Mouse (Mus musculus) midbrain, embryonic 15.5 days (tissue): Measurements from ENCODE around the gene A930009A15Rik. TPM values are rescaled to one million over a fixed set of nuclear protein-coding genes. Genes with fewer than 3 reads are reported as not detected.

Experiments used
- ATAC-seq: fragments of 200-750 bp; cut with Nextera tagmentation; replicated peaks from 2 replicates; pipeline ENCODE4 v1.8.0; 2017; ENCODE audit warnings: moderate TSS enrichment
- H3K27ac ChIP-seq: fragments of 300-500 bp; sonication (generic); 2 replicates; pipeline ENCODE4 v1.5.1; 2015; ENCODE audit warnings: mild to moderate bottlenecking, inconsistent platforms
- H3K27me3 ChIP-seq: fragments of 300-500 bp; sonication (generic); replicated peaks from 2 replicates; pipeline ENCODE4 v1.6.1; 2015; ENCODE audit warnings: inconsistent platforms
- H3K36me3 ChIP-seq: fragments of 300-500 bp; sonication (generic); replicated peaks from 2 replicates; pipeline ENCODE4 v1.6.1; 2015; ENCODE audit warnings: inconsistent platforms
- H3K4me1 ChIP-seq: fragments of 300-500 bp; sonication (generic); 2 replicates; pipeline ENCODE4 v1.6.1; 2015; ENCODE audit warnings: inconsistent platforms
- H3K4me2 ChIP-seq: fragments of 300-500 bp; sonication (generic); 2 replicates; pipeline ENCODE4 v1.6.1; 2015; ENCODE audit warnings: inconsistent platforms, mild to moderate bottlenecking, moderate library complexity
- H3K4me3 ChIP-seq: fragments of 300-500 bp; sonication (generic); 2 replicates; pipeline ENCODE4 v1.5.1; 2015; ENCODE audit warnings: mild to moderate bottlenecking, inconsistent platforms
- H3K9ac ChIP-seq: fragments of 300-500 bp; sonication (generic); 2 replicates; pipeline ENCODE4 v1.6.1; 2015; ENCODE audit warnings: mild to moderate bottlenecking, inconsistent platforms
- H3K9me3 ChIP-seq: fragments of 300-500 bp; sonication (generic); 2 replicates; pipeline ENCODE4 v1.6.1; 2016; ENCODE audit warnings: inconsistent platforms
- WGBS: fragments of 180-500 bp; shearing (Covaris S2); methylation state at CpG from one replicate; pipeline ENCODE4 v1.1.7; 2015; ENCODE audit warnings: mixed read lengths; 5-methylcytosine and 5-hydroxymethylcytosine counted together
- polyA plus RNA-seq: library from polyadenylated mRNA; unstranded; fragments of >200 nt; fragmentation: Nextera tagmentation; extraction: Ambion mirVana; gene quantifications from 2 replicates; pipeline ENCODE4 v1.2.1, GENCODE M21; 2015

Gene A930009A15Rik
- polyA plus RNA-seq: 0.64 and 0.67 TPM in 2 replicates

GRCm38 (mm10) chr10:115569712-115570491, at the start of gene A930009A15Rik:
Gene A930009A15Rik (plus strand): TSS chr10:115569986.
- Histone ChIP-seq H3K4me1 (peaks cover 13% of the 10 kb centered on the region; the same call in 1 of the 2 replicates), H3K9me3 (no peaks in the 10 kb centered on the region), H3K27ac (no peak within 1 kb of the TSS), H3K36me3 (no peaks in the 10 kb centered on the region), H3K4me3 (no peak within 1 kb of the TSS), H3K27me3 (no peaks in the 10 kb centered on the region), H3K4me2 (no peak within 1 kb of the TSS), H3K9ac (no peak within 1 kb of the TSS)
- 43% methylated on average over 15 of the region's 15 CpGs for WGBS
- no peak; the same call in 1 of the 2 replicates for ATAC-seq

GRCm38 (mm10) chr10:115520200-115521080, 49.3 kb upstream of the A930009A15Rik start:
- H3K9ac ChIP-seq: no peak overlapping the region
- no peak overlapping the region for H3K4me3 ChIP-seq
- H3K9me3 ChIP-seq: no peaks in the 10 kb centered on the region
- whole genome bisulfite sequencing: 24% methylated on average over 17 of the region's 17 CpGs
- H3K4me2 ChIP-seq: no peak overlapping the region
- H3K27me3 ChIP-seq: 0 out of 2 replicates have a peak, but pooled peaks cover 3% of the 10 kb centered on the region
- no peaks in the 10 kb centered on the region for H3K36me3 ChIP-seq
- no peaks in the 10 kb centered on the region for H3K4me1 ChIP-seq
- no peak for ATAC-seq
- H3K27ac ChIP-seq: no peak overlapping the region

- 0 out of 2 replicates have a peak, but pooled peaks cover 3% of the 10 kb centered on the region for H3K27me3 ChIP-seq
Measured at GRCm38 (mm10) chr10:115521081-115521451, 48.7 kb upstream of the A930009A15Rik start.

GRCm38 (mm10) chr10:115528892-115529291, 40.9 kb upstream of the A930009A15Rik start:
- Histone ChIP-seq H3K9ac (no peak overlapping the region), H3K4me2 (no peak overlapping the region), H3K27ac (no peak overlapping the region), H3K4me3 (no peak overlapping the region), H3K36me3 (no peaks in the 10 kb centered on the region), H3K4me1 (no peaks in the 10 kb centered on the region), H3K9me3 (no peaks in the 10 kb centered on the region), H3K27me3 (no peaks in the 10 kb centered on the region)
- ATAC-seq: no peak
- 70% methylated on average over 4 of the region's 4 CpGs for WGBS

More at GRCm38 (mm10) chr10:115521081-115521451, 48.7 kb upstream of the A930009A15Rik start:
- Histone ChIP-seq H3K27ac (no peak overlapping the region), H3K4me2 (no peak overlapping the region), H3K4me1 (no peaks in the 10 kb centered on the region), H3K4me3 (no peak overlapping the region), H3K9ac (no peak overlapping the region), H3K9me3 (no peaks in the 10 kb centered on the region), H3K36me3 (no peaks in the 10 kb centered on the region)
- 10% methylated on average over 4 of the region's 4 CpGs for WGBS
- no peak for ATAC-seq

- 87% methylated on average over 12 of the region's 12 CpGs for WGBS
- H3K9ac ChIP-seq: no peak overlapping the region
- no peaks in the 10 kb centered on the region for H3K36me3 ChIP-seq
- ATAC-seq: no peak
- H3K4me2 ChIP-seq: no peak overlapping the region
- no peaks in the 10 kb centered on the region for H3K9me3 ChIP-seq
- H3K4me3 ChIP-seq: no peak overlapping the region
- H3K27ac ChIP-seq: no peak overlapping the region
- H3K27me3 ChIP-seq: no peaks in the 10 kb centered on the region
- H3K4me1 ChIP-seq: no peaks in the 10 kb centered on the region
Measured at GRCm38 (mm10) chr10:115529768-115530167, 40.0 kb upstream of the A930009A15Rik start.

- 77% methylated on average over 2 of the region's 2 CpGs for WGBS
- Histone ChIP-seq H3K4me3 (no peak overlapping the region), H3K4me1 (no peaks in the 10 kb centered on the region), H3K9ac (no peak overlapping the region), H3K4me2 (no peak overlapping the region), H3K9me3 (no peaks in the 10 kb centered on the region), H3K27ac (no peak overlapping the region), H3K36me3 (no peaks in the 10 kb centered on the region), H3K27me3 (no peaks in the 10 kb centered on the region)
- no peak for ATAC-seq
Measured at GRCm38 (mm10) chr10:115530746-115531145, 39.0 kb upstream of the A930009A15Rik start.

GRCm38 (mm10) chr10:115542917-115543316, 26.9 kb upstream of the A930009A15Rik start:
- Histone ChIP-seq H3K4me3 (no peak overlapping the region), H3K4me2 (no peak overlapping the region), H3K9ac (no peak overlapping the region), H3K4me1 (no peaks in the 10 kb centered on the region), H3K36me3 (no peaks in the 10 kb centered on the region), H3K27me3 (no peaks in the 10 kb centered on the region), H3K27ac (no peak overlapping the region), H3K9me3 (no peaks in the 10 kb centered on the region)
- ATAC-seq: no peak
- WGBS: 90% methylated on average over 6 of the region's 6 CpGs

- Histone ChIP-seq H3K27ac (no peak overlapping the region), H3K9ac (no peak overlapping the region), H3K4me3 (no peak overlapping the region), H3K4me1 (no peaks in the 10 kb centered on the region), H3K36me3 (no peaks in the 10 kb centered on the region), H3K27me3 (no peaks in the 10 kb centered on the region), H3K9me3 (no peaks in the 10 kb centered on the region), H3K4me2 (no peak overlapping the region)
- WGBS: 34% methylated on average over 7 of the region's 7 CpGs
- ATAC-seq: no peak
Measured at GRCm38 (mm10) chr10:115550253-115550652, 19.5 kb upstream of the A930009A15Rik start.

GRCm38 (mm10) chr10:115551069-115551468, 18.7 kb upstream of the A930009A15Rik start:
- Histone ChIP-seq H3K4me1 (no peaks in the 10 kb centered on the region), H3K27ac (no peak overlapping the region), H3K9me3 (no peaks in the 10 kb centered on the region), H3K4me2 (no peak overlapping the region), H3K36me3 (no peaks in the 10 kb centered on the region), H3K9ac (no peak overlapping the region), H3K4me3 (no peak overlapping the region), H3K27me3 (no peaks in the 10 kb centered on the region)
- ATAC-seq: no peak
- WGBS: 79% methylated on average over 3 of the region's 3 CpGs

GRCm38 (mm10) chr10:115553352-115554113, 16.3 kb upstream of the A930009A15Rik start:
- ATAC-seq: no peak
- WGBS: 39% methylated on average over 11 of the region's 11 CpGs
- no peaks in the 10 kb centered on the region for H3K9me3 ChIP-seq
- H3K4me3 ChIP-seq: no peak overlapping the region
- H3K36me3 ChIP-seq: no peaks in the 10 kb centered on the region
- H3K27ac ChIP-seq: no peak overlapping the region
- no peak overlapping the region for H3K9ac ChIP-seq
- H3K27me3 ChIP-seq: no peaks in the 10 kb centered on the region
- H3K4me2 ChIP-seq: no peak overlapping the region
- H3K4me1 ChIP-seq: no peaks in the 10 kb centered on the region

GRCm38 (mm10) chr10:115555191-115555765, 14.5 kb upstream of the A930009A15Rik start:
- H3K9me3 ChIP-seq: no peaks in the 10 kb centered on the region
- H3K9ac ChIP-seq: no peak overlapping the region
- no peak for ATAC-seq
- no peaks in the 10 kb centered on the region for H3K27me3 ChIP-seq
- H3K4me2 ChIP-seq: no peak overlapping the region
- WGBS: 64% methylated on average over 2 of the region's 2 CpGs
- no peak overlapping the region for H3K27ac ChIP-seq
- H3K36me3 ChIP-seq: no peaks in the 10 kb centered on the region
- H3K4me3 ChIP-seq: no peak overlapping the region
- H3K4me1 ChIP-seq: no peaks in the 10 kb centered on the region
